Mouse (Mus musculus): ENCODE measurements around the gene Parva.

DNA sequence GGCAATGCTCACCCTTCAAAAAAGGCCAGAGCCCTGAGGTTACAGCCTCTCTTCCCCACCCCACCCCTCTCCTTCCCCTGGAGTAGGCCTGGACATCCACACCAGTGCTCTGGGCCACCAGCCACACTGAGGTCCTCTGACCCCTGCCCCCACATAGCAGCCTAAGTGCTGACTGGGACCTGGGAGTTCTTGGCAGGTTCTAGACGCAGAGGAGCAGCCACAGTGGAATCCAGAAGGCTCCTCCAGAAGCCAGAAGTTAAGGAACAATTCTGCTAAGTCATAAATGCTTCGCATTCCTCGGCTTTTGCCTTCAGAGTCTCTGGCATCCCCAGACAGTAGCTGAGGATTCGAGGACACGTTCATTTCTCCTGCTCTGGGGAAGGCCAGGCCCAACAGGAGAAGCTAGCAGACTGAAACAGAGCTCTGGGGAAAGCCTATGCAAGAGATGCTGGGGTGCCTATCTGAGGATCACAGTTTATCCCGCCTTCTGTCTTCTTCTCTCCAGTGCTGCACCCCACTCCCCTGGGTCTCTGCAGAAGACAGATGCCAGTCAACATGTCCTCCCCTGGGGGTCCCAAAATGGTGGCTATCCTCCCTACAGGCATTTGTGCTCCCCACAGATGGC is 168.0 kb downstream of the Parva start:
- TF ChIP-seq CTCF (IDR thresholded peaks at IDR 0.05; ENCODE audit: control insufficient read depth, insufficient read depth, insufficient read length): no peak
- TF ChIP-seq MYOD1 (IDR thresholded peaks at IDR 0.05; ENCODE audit: control insufficient read depth, insufficient read length, low read depth): no peak
- no peak for TF ChIP-seq MAX (IDR thresholded peaks at IDR 0.05)
- TF ChIP-seq CEBPB (IDR thresholded peaks at IDR 0.05; ENCODE audit: low read depth): no peak
- no peak for TF ChIP-seq FOSL1 (IDR thresholded peaks at IDR 0.05; ENCODE audit: insufficient read depth, low read length, poor library complexity, severe bottlenecking)
- no peak for TF ChIP-seq MYOG (IDR thresholded peaks at IDR 0.05; ENCODE audit: control insufficient read depth, extremely low read depth, insufficient read length)
